Mouse (Mus musculus) G1E-ER4 (cell line): ENCODE results near the gene Dpp6. TPM values are rescaled to one million over a fixed set of nuclear protein-coding genes. Genes with fewer than 3 reads are reported as not detected.

Experiments used
- GATA1 ChIP-seq: IDR thresholded peaks from one replicate; pipeline ENCODE4 v1.8.0; 2012; ENCODE audit warnings: low read length, inconsistent platforms
- polyA plus RNA-seq: library from polyadenylated mRNA; stranded (reverse); fragments of >175 nt; gene quantifications from 2 replicates; pipeline ENCODE4 v1.2.3, GENCODE M21; 2012

The Dpp6 gene
- polyA plus RNA-seq, 1 experiment: not detected

- no peak for TF ChIP-seq GATA1
These were observed 212.8 kb downstream of the Dpp6 start for GRCm38 (mm10) chr5:27029784-27030183.

GRCm38 (mm10) chr5:27034858-27035257 lies 217.9 kb downstream of the Dpp6 start:
- TF ChIP-seq GATA1: no peak

- no peak for TF ChIP-seq GATA1
These were observed 218.3 kb downstream of the Dpp6 start for GRCm38 (mm10) chr5:27035291-27035690.

- no peak for TF ChIP-seq GATA1
These were observed 218.9 kb downstream of the Dpp6 start for GRCm38 (mm10) chr5:27035891-27036290.

- TF ChIP-seq GATA1: no peak
These were observed 220.8 kb downstream of the Dpp6 start for GRCm38 (mm10) chr5:27037796-27038195.

GRCm38 (mm10) chr5:27048167-27048566 lies 231.2 kb downstream of the Dpp6 start:
- TF ChIP-seq GATA1: no peak

- TF ChIP-seq GATA1: no peak
These were observed 231.9 kb downstream of the Dpp6 start for GRCm38 (mm10) chr5:27048926-27049325.

GRCm38 (mm10) chr5:27049341-27050091 lies 232.5 kb downstream of the Dpp6 start:
- TF ChIP-seq GATA1: no peak

- no peak for TF ChIP-seq GATA1
These were observed 234.2 kb downstream of the Dpp6 start for GRCm38 (mm10) chr5:27051250-27051649.

GRCm38 (mm10) chr5:27052441-27052840 lies 235.4 kb downstream of the Dpp6 start:
- TF ChIP-seq GATA1: no peak

GRCm38 (mm10) chr5:27056436-27056835 lies 239.4 kb downstream of the Dpp6 start:
- TF ChIP-seq GATA1: no peak

- TF ChIP-seq GATA1: no peak
These were observed 243.1 kb downstream of the Dpp6 start for GRCm38 (mm10) chr5:27060114-27060513.

GRCm38 (mm10) chr5:27063871-27064270 lies 246.9 kb downstream of the Dpp6 start:
- TF ChIP-seq GATA1: no peak

GRCm38 (mm10) chr5:27066837-27067236 lies 249.8 kb downstream of the Dpp6 start:
- TF ChIP-seq GATA1: no peak

- no peak for TF ChIP-seq GATA1
These were observed 258.2 kb downstream of the Dpp6 start for GRCm38 (mm10) chr5:27075131-27075591.

GRCm38 (mm10) chr5:27076046-27076445 lies 259.0 kb downstream of the Dpp6 start:
- TF ChIP-seq GATA1: no peak

GRCm38 (mm10) chr5:27077821-27078220 lies 260.8 kb downstream of the Dpp6 start:
- TF ChIP-seq GATA1: no peak
